Mouse (Mus musculus) ES-E14 (cell line): ENCODE results near the gene Nme7.

Source experiments
- CHD2 ChIP-seq: IDR thresholded peaks from 2 replicates; pipeline ENCODE4 v1.6.1; 2014; ENCODE audit warnings: mild to moderate bottlenecking, low read depth, low read length, inconsistent platforms
- HCFC1 ChIP-seq: IDR thresholded peaks from 2 replicates; pipeline ENCODE4 v1.6.1; 2012; ENCODE audit warnings: low read length, inconsistent platforms, borderline replicate concordance; ENCODE audit not compliant: insufficient read depth
- MAFK ChIP-seq: IDR thresholded peaks from 2 replicates; pipeline ENCODE4 v1.6.1; 2014; ENCODE audit warnings: mild to moderate bottlenecking, low read depth, low read length, inconsistent platforms; ENCODE audit not compliant: insufficient read depth
- ZC3H11A ChIP-seq: IDR thresholded peaks from 2 replicates; pipeline ENCODE4 v1.6.1; 2012; ENCODE audit warnings: low read depth, mild to moderate bottlenecking, inconsistent platforms, low read length, borderline replicate concordance
- ZNF384 ChIP-seq: IDR thresholded peaks from 2 replicates; pipeline ENCODE4 v1.6.1; 2012; ENCODE audit warnings: low read depth, low read length, inconsistent platforms

DNA sequence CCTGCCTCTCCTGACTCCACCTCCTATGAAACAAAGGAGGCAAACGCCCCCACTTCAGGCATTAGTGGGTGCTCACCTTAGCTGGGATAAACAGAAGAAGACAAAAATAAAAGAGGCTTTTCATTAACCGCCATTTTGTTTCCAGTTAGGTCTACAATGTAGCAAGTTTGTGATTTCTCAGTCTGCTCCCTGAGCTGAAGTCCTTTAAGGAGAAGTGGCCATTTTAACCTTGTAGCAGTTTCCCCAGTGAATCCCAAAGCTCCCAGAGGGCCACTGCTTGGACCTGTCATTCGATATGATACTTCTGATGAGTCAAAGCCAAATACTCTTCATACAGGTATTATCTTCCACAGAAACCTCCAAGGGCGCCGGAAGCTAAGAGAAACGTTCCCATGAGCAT lies 143.6 kb downstream of the Nme7 start:
- TF ChIP-seq CHD2 = no peak
- TF ChIP-seq MAFK = no peak
- TF ChIP-seq HCFC1 = no peak
- TF ChIP-seq ZC3H11A = no peak
- TF ChIP-seq ZNF384 = no peak
